Mouse (Mus musculus): ENCODE measurements at regions not wholly inside any gene's neighbourhood (a gene's known extent, or its start where the extent isn't known, plus 50 kb on each side); places are given as distances from the start of the nearest gene placed in this dataset.
A peak's percentile ranks its signal among the peaks of the same experiment; 100 is the strongest.

DNA sequence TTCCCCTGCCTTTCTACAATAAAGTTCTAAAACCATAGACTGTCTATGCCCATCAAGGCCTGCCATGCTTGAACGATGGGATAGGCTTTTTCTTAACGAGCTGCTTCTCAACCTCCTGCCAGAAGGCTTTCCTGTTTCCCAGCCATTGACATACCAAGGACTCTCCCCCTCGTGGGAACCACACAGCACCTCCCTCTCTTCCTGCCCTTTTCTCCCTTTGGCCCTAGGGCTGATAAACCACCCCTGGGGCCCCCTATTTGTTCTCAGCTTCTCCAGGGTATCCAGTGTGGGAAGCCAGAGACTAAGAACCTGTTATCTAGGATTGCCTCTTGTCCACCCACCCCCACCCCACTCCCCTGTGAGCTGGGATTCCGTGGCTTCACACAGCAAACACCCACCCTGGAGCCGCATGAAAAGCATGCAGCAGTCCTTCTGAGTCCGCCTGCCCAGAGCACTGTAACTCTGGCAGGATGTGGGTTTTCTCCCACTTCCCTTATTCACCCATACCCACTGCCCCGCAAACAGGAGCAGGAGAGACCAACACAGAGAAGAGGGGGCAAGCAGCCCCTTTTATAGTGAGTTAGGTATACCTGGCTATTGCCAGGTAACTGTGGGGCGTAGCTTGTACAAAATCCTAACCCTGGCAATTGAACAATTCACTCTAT lies 351.5 kb downstream of the Slc6a15 start:
- no peaks in the 10 kb centered on the region for H3K36me3 ChIP-seq (ENCODE audit: insufficient read depth, low read length)
- TF ChIP-seq CTCF (IDR thresholded peaks at IDR 0.05) = no peak
- H3K9me3 ChIP-seq (ENCODE audit: low read length) = no peaks in the 10 kb centered on the region
- no peak overlapping the region for H3K27ac ChIP-seq (ENCODE audit: low read depth, low read length)
- H3K4me2 ChIP-seq (ENCODE audit: low read depth, low read length, poor library complexity, severe bottlenecking) = no peak overlapping the region
- no peak for DNase-seq (ENCODE audit: low spot score)
- WGBS = 75% methylated on average over 8 of the region's 8 CpGs
- H3K4me3 ChIP-seq (ENCODE audit: low read depth, low read length) = no peak overlapping the region
- no peaks in the 10 kb centered on the region for H3K4me1 ChIP-seq (ENCODE audit: insufficient read depth, low read length)
- H3K9ac ChIP-seq (replicated peaks; ENCODE audit: low read length, poor library complexity, severe bottlenecking) = no peak overlapping the region
- no peak for ATAC-seq (ENCODE audit: low FRiP score)
- no peaks in the 10 kb centered on the region for H3K27me3 ChIP-seq (ENCODE audit: insufficient read depth, low read length)

DNA sequence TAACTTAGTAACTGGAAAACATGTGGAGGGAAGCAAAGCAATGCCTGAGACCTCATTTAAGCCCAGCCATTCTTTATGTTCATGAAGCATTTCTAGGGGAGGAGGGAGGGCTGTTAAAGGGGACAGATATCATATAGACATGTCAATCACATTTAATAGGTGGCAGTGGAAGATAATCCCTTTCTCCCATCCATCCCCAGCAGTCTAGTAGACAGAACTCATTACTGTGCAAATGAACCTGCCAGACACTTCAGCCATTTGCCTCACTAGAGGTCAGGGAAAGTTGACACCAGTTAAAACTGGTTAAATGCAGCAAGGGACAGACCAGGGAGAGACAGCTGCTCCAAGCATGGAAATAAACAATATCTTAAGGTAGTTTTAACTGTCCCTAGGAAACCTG lies 359.1 kb downstream of the Slc6a15 start:
- DNase-seq (ENCODE audit: low spot score) = peak; percentile 1
- Histone ChIP-seq H3K36me3 (ENCODE audit: insufficient read depth, low read length) (no peaks in the 10 kb centered on the region), H3K4me1 (ENCODE audit: insufficient read depth, low read length) (no peaks in the 10 kb centered on the region), H3K4me3 (ENCODE audit: low read depth, low read length) (no peak overlapping the region), H3K9me3 (ENCODE audit: low read length) (no peaks in the 10 kb centered on the region), H3K27ac (ENCODE audit: low read depth, low read length) (no peak overlapping the region), H3K27me3 (ENCODE audit: insufficient read depth, low read length) (no peaks in the 10 kb centered on the region), H3K4me2 (ENCODE audit: low read depth, low read length, poor library complexity, severe bottlenecking) (no peak overlapping the region), H3K9ac (replicated peaks; ENCODE audit: low read length, poor library complexity, severe bottlenecking) (no peak overlapping the region)
- no peak for TF ChIP-seq CTCF (IDR thresholded peaks at IDR 0.05)
- ATAC-seq (ENCODE audit: low FRiP score) = no peak

DNA sequence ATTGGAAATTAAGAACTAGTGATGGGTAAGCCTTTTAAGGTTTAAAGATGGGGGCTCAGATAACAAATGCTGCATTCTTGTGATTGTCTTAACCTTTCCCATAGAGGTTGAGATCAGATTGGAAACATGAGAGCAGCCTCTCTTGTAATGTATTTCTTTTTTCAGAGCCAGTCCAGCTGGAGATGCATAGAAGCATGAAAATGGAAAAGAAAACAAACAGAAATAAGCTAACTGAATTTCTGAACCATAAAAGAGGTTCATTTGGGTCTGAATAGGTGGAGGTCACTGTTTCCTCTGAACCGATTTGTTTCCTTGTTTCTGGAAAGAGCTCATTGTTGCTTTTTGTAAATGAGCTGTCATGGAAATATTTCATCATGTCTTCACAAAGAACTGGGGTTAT lies 363.9 kb downstream of the Slc6a15 start:
- H3K4me2 ChIP-seq (ENCODE audit: low read depth, low read length, poor library complexity, severe bottlenecking) = no peak overlapping the region
- no peak for TF ChIP-seq CTCF (IDR thresholded peaks at IDR 0.05)
- no peak overlapping the region for H3K4me3 ChIP-seq (ENCODE audit: low read depth, low read length)
- no peak overlapping the region for H3K9ac ChIP-seq (replicated peaks; ENCODE audit: low read length, poor library complexity, severe bottlenecking)
- ATAC-seq (ENCODE audit: low FRiP score) (no peak), DNase-seq (ENCODE audit: low spot score) (no peak)
- WGBS = 8% methylated on average over 1 of the region's 1 CpGs
- no peaks in the 10 kb centered on the region for H3K4me1 ChIP-seq (ENCODE audit: insufficient read depth, low read length)
- H3K9me3 ChIP-seq (ENCODE audit: low read length) = no peaks in the 10 kb centered on the region
- no peak overlapping the region for H3K27ac ChIP-seq (ENCODE audit: low read depth, low read length)
- H3K27me3 ChIP-seq (ENCODE audit: insufficient read depth, low read length) = no peaks in the 10 kb centered on the region
- no peaks in the 10 kb centered on the region for H3K36me3 ChIP-seq (ENCODE audit: insufficient read depth, low read length)

DNA sequence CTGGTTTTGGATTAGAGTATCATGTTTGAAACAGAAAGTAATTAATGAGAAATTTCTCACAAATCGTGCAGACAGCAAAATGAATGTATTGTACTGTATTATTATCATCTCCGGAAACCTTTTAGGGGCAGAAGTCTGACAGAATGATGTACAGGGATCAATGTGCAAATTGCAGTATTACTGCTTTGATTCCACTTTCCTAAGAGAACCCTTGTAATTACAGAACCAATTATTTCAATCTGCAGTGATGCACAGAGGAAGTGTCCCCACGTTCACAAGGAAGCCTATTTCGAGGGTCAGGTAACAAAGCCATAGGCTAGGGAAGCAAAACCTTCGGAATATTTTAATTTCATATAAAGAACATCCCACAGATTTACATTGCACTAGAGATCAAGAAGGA lies 364.4 kb downstream of the Slc6a15 start:
- DNase-seq (ENCODE audit: low spot score) (no peak), ATAC-seq (ENCODE audit: low FRiP score) (no peak)
- 48% methylated on average over 5 of the region's 5 CpGs for WGBS
- no peak overlapping the region for H3K27ac ChIP-seq (ENCODE audit: low read depth, low read length)
- no peaks in the 10 kb centered on the region for H3K9me3 ChIP-seq (ENCODE audit: low read length)
- H3K27me3 ChIP-seq (ENCODE audit: insufficient read depth, low read length) = no peaks in the 10 kb centered on the region
- no peaks in the 10 kb centered on the region for H3K36me3 ChIP-seq (ENCODE audit: insufficient read depth, low read length)
- H3K4me2 ChIP-seq (ENCODE audit: low read depth, low read length, poor library complexity, severe bottlenecking) = no peak overlapping the region
- TF ChIP-seq CTCF (IDR thresholded peaks at IDR 0.05) = no peak
- no peak overlapping the region for H3K9ac ChIP-seq (replicated peaks; ENCODE audit: low read length, poor library complexity, severe bottlenecking)
- no peak overlapping the region for H3K4me3 ChIP-seq (ENCODE audit: low read depth, low read length)
- H3K4me1 ChIP-seq (ENCODE audit: insufficient read depth, low read length) = no peaks in the 10 kb centered on the region

DNA sequence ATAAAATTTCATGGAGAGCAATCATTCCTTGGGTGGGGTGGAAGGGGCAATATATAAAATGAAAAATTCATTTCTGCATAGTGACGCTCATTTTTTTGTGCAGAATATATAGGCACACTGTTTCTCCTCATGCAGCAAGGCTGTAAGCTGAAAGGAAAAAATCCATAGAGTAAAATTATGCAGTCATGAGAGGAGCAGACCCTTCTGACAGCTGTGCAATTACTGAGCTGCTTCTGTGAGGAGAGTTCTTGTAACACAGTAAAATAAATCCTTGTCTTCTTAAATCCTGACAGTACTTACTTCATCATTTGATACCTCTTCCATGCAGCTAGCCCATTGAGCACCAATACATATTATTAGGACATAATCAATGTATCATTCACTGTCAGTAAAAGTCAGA lies 362.7 kb upstream of the Gm21293 start:
- 56% methylated on average over 1 of the region's 1 CpGs for WGBS
- no peak overlapping the region for H3K4me2 ChIP-seq (ENCODE audit: low read depth, low read length, poor library complexity, severe bottlenecking)
- H3K9me3 ChIP-seq (ENCODE audit: low read length) = no peaks in the 10 kb centered on the region
- TF ChIP-seq CTCF (IDR thresholded peaks at IDR 0.05) = no peak
- no peaks in the 10 kb centered on the region for H3K27me3 ChIP-seq (ENCODE audit: insufficient read depth, low read length)
- DNase-seq (ENCODE audit: low spot score) (no peak), ATAC-seq (ENCODE audit: low FRiP score) (no peak)
- H3K27ac ChIP-seq (ENCODE audit: low read depth, low read length) = no peak overlapping the region
- H3K36me3 ChIP-seq (ENCODE audit: insufficient read depth, low read length) = no peaks in the 10 kb centered on the region
- H3K4me1 ChIP-seq (ENCODE audit: insufficient read depth, low read length) = no peaks in the 10 kb centered on the region
- H3K4me3 ChIP-seq (ENCODE audit: low read depth, low read length) = no peak overlapping the region
- H3K9ac ChIP-seq (replicated peaks; ENCODE audit: low read length, poor library complexity, severe bottlenecking) = no peak overlapping the region

DNA sequence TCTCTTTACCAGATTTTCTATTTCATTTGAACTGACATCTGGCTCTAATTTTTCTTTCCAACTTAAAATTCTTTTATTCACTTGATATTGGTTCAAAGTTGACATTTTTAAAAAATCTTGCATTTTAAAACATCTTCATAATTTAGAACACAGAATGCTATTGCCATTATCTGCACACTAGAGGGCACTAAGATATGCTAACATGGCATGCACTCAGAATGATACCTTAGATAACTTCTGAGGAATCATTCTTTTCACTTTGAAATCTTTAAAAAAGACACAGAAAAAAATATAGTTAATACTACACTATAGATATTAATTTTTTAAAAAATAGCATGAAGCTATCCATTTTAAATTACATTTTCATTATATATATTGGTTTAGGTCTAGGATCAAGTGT lies 357.9 kb upstream of the Gm21293 start:
- DNase-seq (ENCODE audit: low spot score) = peak; percentile 66
- Histone ChIP-seq H3K27me3 (ENCODE audit: insufficient read depth, low read length) (no peaks in the 10 kb centered on the region), H3K4me3 (ENCODE audit: low read depth, low read length) (no peak overlapping the region), H3K9ac (replicated peaks; ENCODE audit: low read length, poor library complexity, severe bottlenecking) (no peak overlapping the region), H3K36me3 (ENCODE audit: insufficient read depth, low read length) (no peaks in the 10 kb centered on the region), H3K4me1 (ENCODE audit: insufficient read depth, low read length) (no peaks in the 10 kb centered on the region), H3K4me2 (ENCODE audit: low read depth, low read length, poor library complexity, severe bottlenecking) (no peak overlapping the region), H3K9me3 (ENCODE audit: low read length) (no peaks in the 10 kb centered on the region), H3K27ac (ENCODE audit: low read depth, low read length) (no peak overlapping the region)
- ATAC-seq (ENCODE audit: low FRiP score) = no peak
- TF ChIP-seq CTCF (IDR thresholded peaks at IDR 0.05) = peak; percentile 78
